Mouse (Mus musculus) fibroblast of lung, adult 2 months (primary cell): ENCODE measurements around the gene Tiprl.

ENCODE experiments used
- DNase-seq: peaks from one replicate; pipeline ENCODE4 v3.0.0-alpha.2; 2011; ENCODE audit warnings: low read depth

The Tiprl gene

GRCm38 (mm10) chr1:165174059-165174616 is 62.7 kb downstream of the Tiprl start:
- no peak for DNase-seq

GRCm38 (mm10) chr1:165171277-165171676 is 65.5 kb downstream of the Tiprl start:
- DNase-seq, result no peak

- no peak for DNase-seq
Observed at GRCm38 (mm10) chr1:165170157-165170556, 66.6 kb downstream of the Tiprl start.

- no peak for DNase-seq
Observed at GRCm38 (mm10) chr1:165169462-165169861, 67.3 kb downstream of the Tiprl start.

GRCm38 (mm10) chr1:165164920-165165319 is 71.9 kb downstream of the Tiprl start:
- DNase-seq, result no peak
